Mouse (Mus musculus): Measurements from ENCODE around the gene Ccdc117.

GRCm38 (mm10) chr11:5560273-5560672, 18.3 kb upstream of the Ccdc117 start:
- TF ChIP-seq POLR2A (IDR thresholded peaks at IDR 0.05; ENCODE audit: extremely low read depth, insufficient read depth, low read length) (no peak), CTCF (IDR thresholded peaks at IDR 0.05; ENCODE audit: extremely low read depth, insufficient read depth, low read length) (no peak)

Measured in cortical plate, adult 2 months (tissue).